Mouse (Mus musculus): ENCODE measurements around the gene Colgalt1.

DNA sequence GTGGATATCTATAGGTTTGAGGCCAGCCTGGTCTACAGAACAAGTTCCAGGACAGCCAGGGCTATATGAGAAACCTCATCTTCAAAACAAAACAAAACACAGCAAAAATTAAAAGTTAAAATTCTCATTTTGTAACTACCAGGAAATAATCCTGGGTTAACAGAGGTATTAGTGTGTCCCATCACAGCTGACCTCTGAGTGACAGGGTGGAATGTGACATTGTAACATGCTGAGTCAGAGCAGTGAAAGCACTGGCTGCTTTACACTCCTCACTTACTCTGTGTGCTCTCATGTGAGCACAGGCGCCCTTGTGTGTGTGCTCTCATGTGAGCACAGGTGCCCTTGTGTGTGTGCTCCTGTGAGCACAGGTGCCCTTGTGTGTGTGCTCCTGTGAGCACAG lies 35.8 kb upstream of the Colgalt1 start:
- TF ChIP-seq CTCF (IDR thresholded peaks at IDR 0.05; ENCODE audit: control insufficient read depth, insufficient read depth, insufficient replicate concordance, low read depth, low read length) (no peak), POLR2A (IDR thresholded peaks at IDR 0.05; ENCODE audit: control insufficient read depth, low read depth, low read length) (no peak)

All from testis, adult 2 months (tissue).